Mouse (Mus musculus) retina, embryonic 14.5 days (tissue): Measurements from ENCODE around the gene Lpar5.
"Not testable (repeated sequence)": the region's sequence is repeated elsewhere in the genome, so short reads cannot be mapped to it uniquely, and the experiment has no call there.

Experiments
- DNase-seq: peaks from one replicate; pipeline ENCODE4 v3.0.0-alpha.2; 2015; ENCODE audit warnings: low spot score

Lpar5 gene

DNA sequence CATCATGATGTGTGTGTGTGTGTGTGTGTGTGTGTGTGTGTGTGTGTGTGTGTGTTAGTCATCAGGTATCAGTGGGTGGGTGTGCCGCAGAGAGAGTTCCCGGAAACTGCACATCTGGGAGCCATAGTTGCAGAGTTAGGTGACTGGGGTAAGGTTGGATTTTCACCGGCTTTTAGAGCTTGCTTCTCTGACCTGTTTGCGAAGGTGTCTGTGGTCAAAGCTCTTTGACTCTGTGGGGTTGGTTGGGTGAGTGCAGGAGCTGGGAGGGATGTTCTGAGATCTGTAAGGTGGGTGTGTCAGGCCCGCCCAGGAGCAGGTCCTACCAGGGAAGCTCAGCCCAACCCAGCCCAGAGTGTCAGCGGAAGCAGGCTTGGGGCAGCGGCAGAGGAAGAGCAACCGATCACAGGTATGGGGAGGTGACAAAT is at the start of gene Lpar5:
Gene Lpar5, plus strand, starts transcription at position 350 of the 425 bp plus-strand sequence.
- DNase-seq = no peak

DNA sequence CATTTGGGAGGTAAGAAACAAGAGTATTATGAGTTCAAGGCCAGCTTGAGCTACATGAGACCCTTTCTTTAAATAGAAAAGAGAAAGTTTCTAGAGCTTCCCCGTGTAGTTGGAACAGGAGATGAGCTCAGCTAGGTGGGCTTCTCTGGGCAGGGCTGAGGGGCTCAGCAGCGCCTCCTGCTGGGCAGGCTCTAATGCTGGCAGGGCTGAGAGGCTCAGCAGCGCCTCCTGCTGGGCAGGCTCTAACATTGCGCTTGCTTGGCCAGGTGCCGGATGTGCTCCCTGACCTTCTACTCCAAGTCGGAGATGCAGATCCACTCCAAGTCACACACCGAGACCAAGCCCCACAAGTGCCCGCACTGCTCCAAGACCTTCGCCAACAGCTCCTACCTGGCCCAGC is 37.2 kb upstream of the Lpar5 start:
- DNase-seq = peak; percentile 82

DNA sequence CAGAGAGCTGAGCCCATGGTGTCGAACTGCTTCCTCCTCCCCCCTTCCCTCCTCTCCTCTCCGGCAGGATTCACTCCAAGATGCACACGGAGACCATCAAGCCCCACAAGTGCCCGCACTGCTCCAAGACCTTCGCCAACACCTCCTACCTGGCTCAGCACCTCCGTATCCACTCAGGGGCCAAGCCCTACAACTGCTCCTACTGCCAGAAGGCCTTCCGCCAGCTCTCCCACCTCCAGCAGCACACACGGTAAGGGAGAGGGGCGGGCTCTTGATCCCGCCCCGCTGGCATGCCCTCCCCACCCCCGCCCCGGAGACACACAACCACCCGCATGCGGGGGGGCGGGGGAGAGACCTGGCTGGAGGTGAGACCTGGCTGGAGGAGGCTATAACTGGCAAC is 36.1 kb upstream of the Lpar5 start:
- no peak for DNase-seq

DNA sequence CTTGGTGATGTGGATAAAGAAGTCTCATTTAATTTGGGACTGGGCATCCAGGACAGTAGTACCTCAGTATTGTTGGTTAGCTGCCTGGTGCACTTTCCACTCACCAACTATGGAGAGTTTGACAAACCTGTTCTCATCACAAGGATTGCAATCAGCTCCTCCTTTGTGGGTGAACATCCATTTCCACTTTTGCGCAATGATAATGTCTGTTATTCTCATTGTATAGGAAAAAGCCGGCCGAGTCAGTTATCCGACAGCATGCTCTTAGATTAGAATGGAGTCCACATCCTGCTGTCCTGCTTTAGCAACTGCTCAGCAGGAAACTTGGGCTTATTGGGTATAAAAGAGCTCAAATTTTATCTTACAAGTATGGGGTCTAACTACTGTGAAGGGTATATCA is 29.1 kb upstream of the Lpar5 start:
- no peak for DNase-seq

DNA sequence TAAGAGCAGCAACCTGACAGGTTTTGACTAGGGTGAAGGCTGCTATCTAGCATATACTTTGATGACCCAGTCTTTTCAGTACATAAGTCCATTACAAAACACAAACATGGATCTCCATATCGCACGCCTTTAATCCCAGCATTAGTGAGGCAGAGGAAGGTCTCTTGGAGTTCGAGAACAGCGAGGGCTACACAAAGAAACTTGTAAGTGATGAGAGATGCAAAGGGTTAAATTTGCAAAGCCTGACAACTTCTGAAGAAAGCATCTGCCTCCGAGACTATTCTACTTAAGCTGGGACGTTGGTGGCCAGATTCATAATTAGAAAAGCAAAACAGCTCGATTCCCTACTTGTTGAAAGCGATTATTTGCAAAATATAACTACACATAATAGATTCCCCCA is 28.6 kb upstream of the Lpar5 start:
- no peak for DNase-seq

DNA sequence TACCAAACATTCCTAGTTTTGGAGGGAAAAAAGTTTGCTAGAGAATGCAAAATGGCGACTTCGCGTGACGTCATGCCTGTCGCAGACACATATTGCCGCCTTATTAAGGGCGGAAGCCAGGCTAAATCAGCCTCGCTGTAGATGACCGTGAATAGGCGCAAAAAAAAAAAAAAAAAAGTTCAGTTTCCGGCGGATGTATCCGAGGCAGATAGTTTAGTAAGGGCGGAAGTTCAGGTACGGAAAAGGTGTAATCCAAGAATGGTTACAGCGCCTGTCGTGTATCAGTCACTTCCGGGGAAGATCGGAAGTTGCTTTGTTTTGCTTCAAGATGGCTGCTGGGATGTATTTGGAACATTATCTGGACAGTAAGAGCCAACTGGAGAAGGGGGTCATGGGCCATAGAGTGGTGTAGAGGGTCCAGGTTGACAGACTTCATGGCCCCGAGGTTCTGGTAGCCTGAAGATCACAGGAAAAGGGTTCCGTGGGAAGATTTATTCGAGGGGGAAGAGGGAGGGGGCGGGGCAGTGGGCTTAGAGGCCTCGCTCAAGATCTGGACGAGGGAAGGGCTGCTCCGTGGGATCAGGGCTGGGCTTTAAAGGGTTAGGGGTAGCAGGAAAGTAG is 28.1 kb upstream of the Lpar5 start, which contains the start of gene Ing4:
Gene Ing4, plus strand, starts transcription at position 228 of the 621 bp plus-strand sequence.
- DNase-seq = peak; percentile 96

DNA sequence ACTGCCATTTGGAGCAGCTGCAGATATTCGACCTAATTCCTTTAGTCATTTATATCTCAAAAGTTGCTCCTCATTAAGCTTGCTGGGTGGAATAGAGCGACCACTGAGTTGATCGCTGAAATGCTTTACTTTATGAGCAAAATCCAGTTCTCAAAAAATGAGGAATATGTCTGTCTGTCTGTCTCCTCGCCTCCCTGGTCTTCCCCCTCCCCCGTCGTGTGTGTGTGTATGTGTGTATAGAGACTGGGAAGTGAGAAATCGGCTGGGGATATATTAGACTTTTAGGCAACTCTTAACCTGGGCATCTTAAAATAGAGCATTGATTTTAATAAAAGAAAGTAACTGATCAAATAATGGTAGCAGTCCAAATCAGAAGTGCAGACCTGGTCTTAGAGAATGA is 27.5 kb upstream of the Lpar5 start:
- DNase-seq = no peak

DNA sequence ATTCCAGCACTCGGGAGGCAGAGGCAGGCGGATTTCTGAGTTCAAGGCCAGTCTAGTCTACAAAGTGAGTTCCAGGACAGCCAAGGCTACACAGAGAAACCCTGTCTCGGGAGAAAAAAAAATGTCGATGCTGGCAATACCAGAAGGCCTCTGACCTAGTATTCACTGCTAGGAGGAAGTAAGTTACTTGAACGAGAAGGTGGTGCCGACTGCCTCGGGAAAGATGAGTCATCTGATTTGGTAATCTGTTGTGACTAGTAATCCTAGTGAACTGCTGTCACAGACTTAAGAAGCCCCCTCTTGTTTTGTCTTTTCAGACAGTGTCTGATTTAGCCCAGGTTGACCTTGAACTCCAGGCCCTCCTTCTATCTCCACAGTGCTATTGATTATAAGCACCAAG is 26.7 kb upstream of the Lpar5 start:
- DNase-seq = no peak

DNA sequence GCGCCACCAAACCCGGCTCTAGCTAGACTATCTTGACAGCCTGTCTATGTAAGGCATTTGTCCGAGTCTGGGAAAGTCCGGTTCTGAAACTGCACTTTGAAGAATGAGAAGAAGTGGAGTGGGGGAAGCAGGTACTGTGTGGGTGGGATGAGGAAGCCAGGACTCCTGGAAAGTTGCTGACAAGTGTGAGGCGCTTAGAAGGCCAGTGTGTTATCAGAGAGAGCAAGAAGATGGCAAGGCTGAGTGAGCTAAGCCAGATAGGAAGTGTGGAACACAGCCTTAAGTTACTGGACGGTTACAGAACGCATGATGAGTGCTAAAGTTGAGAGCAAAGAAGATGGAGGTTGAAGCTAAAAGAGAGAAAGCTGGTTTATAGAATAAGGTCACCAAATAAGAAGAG is 25.6 kb upstream of the Lpar5 start:
- DNase-seq = no peak

DNA sequence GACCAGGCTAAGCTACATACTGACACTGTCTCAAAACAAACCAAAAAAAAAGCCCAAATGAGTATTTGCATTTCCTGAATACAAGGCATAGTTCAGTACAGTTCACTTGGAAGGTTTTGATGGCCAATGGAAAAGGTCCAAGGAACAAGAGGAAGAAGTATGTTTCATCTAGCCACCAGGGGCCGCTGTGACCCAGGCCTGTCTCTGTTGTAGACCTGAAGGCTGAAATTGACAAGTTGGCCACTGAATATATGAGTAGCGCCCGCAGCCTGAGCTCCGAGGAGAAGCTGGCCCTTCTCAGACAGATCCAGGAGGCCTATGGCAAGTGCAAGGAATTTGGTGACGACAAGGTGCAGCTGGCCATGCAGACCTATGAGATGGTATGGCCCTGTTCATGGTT is 21.0 kb upstream of the Lpar5 start:
- peak; percentile 90 for DNase-seq

DNA sequence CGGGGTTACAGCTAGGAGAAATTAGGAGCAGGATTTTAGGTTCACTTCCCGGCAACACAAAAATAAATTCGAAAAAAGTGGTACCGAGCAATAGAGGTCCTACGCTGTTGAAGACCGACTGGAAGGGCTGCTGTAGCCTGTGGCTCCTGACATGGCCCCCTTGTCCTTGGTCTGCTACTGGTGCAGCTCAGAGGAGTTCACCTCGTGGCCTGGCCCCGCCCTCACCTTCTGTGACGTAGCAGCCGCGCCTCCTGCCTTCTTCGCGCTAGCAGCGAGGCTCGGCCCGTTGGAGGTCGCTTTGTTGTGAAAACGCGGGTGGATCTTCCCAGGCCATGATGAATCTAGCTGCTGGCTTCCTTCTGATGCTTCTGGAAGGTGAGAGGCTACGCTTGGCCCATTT is 18.0 kb upstream of the Lpar5 start, which contains the start of gene Acrbp:
Gene Acrbp, plus strand, starts transcription at position 12 of the 400 bp plus-strand sequence.
- no peak for DNase-seq

DNA sequence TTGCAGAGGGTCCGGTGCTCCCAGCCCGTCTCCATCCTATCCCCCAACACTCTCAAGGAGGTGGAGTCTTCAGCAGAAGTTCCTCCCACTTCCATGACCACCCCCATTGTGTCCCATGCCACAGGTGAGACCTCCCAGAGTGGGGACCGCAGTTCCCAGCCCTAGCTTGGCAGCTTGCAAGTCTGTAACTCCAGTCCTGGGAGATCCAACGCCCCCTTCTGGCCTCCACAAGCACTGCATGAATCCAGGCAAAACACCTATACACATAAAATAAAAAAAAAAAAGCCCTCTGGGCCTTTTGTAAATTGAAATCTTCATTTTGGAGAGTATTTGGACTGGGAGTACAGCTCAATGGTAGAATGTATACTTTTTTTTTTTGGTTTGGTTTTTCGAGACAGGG is 16.5 kb upstream of the Lpar5 start:
- DNase-seq = peak; percentile 44

DNA sequence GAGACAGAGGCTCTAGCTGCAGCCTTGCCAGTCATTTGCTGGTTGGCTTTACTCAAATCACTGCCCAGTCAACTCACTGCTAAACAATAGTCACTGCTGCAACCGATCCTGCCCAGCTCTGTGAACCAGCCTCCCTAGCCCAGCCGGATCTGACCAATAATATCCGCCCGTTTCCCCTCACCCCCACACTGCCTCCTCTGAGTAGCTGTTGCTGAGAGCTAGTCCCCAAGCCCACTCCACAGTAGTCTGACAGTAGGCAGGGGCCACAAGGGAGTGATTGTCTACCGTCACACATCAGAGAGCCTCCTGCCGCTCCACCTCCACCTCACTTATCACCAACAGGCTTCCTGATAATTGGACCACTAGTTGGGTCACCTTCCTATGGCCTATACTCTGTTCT is 6.2 kb upstream of the Lpar5 start:
- peak; percentile 39 for DNase-seq

DNA sequence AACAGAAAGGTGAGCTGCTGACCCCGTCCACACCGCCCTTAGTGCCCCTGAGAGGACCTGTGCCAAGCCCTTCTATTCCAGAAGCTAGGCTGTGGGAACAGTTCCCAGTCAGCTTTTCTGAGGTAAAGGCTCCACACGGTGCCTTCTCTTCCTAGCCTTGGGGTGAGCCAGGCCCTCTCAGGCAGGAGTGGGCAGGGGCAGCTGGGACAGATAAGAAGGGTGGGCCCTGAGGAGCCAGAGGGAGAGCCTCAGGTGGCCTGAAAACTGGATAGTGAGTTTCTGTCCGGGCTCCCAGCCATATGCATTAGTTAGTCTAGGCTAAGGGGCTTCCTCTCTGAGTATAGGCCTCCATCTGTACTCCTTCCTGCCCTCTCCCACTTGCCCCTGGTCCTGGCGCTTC is 5.2 kb upstream of the Lpar5 start:
- no peak for DNase-seq

DNA sequence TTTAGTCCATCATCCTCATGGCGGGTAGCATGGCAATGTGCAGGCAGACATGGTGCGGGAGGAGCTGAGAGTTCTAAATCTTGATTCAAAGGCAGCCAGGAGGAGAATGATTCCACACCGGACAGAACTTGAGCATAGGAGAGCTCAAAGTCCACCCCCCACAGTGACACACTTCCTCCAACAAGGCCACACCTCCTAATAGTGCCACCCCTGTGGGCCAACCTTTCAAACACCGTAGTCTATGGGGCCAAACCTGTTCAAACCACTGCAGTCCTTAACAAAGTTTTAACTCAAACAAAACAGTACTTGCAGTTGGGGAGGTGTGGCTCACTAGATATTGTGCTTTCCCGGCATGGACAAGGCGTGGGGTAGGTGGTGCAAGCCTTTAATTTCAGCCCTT is 3.8 kb upstream of the Lpar5 start:
- no peak for DNase-seq

DNA sequence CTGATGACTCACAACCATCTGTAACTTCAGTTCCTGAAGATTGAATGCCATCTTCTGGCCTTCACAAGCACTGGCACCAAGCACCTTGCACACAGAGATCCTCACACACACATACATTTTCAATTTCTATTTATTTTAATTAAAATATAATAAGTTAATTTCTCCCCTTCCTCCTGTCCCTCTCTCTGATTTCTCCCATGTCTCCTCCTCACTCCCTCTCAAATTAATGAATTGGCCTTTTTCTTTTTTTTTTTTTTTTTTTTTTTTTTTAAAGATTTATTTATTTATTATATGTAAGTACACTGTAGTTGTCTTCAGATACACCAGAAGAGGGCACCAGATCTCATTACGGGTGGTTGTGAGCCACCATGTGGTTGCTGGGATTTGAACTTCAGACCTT is 2.5 kb upstream of the Lpar5 start:
- not testable (repeated sequence) for DNase-seq

DNA sequence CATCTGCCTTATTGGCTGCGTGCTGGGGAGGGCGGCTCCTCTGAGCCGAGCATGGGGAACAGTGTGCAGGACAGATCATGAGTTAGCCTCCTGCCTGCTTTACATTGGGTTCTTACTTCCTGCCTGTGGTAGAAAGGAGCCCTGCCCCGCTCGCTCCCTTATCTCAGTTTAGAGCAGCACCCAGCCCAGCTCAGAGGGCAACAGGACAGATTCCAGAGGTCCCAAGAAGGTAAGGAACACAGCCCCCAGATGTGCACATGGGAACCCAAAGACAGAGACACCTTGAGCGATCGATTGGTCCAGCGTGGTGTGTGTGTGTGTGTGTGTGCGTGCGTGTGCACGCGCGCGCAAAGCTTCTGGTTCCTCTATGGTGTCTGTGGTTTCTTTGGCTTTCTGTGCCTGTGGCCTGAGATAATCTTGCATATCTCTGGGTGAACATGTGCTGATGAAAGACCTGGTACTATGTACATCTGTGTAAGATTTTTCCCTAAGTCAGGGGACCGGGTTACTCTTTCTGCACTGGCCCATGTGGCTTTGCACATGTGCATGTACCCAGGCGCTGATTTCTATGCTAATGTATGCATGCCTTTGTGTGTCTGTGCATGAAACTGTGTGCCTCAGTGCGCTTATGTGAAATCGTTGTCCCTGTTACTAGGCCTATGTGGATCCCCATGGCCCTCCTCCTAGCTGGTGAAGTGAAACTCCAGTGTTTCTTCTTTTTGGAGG is 3.6 kb downstream of the Lpar5 start:
- DNase-seq = no peak

DNA sequence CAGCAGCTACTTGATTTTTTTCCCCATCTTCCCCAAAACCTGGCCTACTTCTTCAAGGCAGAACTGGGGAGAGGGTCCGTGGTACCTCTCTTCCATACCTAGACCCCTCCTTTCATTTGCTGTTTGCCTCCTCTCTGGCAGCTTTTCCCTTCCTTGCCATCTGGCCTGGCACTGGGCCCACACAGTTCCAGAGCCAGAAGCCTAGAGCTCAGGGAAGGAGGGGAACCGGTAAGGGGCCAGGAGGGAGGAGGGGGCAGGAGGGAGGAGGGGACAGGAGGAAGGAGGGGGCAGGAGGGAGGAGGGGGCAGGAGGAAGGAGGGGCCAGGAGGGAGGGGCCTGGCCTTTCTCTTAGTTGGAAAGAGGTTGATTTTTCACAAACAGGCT is 4.2 kb downstream of the Lpar5 start:
- DNase-seq = no peak

DNA sequence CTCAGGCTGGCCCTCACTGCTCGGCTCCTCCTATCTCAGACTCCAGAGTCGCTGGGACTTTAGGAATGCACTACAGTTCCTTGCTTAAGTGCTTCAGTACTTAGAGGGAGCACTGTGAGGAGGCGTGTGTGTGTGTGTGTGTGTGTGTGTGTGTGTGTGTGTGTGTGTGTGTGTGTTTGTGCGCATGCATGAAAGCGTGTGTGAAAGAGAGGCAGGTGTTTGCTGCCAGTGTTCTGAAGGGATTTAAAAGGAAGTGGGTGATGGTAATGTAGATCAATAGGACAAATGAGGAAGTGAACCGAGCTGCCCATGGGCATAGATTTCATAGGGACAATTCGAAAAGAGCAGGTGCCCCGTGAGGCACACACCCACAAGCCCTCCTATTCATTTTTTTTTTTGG is 6.1 kb downstream of the Lpar5 start:
- no peak for DNase-seq

DNA sequence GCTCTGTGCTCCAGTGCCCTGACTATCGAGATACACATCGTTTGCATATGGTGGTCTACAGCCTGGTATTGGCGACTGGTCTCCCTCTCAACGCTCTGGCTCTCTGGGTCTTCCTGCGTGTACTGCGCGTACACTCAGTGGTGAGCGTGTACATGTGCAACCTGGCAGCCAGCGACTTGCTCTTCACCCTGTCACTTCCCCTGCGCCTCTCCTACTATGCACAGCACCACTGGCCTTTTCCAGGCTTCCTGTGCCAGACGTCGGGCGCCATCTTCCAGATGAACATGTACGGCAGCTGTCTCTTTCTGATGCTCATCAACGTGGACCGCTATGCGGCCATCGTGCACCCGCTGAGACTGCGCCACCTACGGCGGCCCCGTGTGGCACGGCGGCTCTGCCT is 13.7 kb downstream of the Lpar5 start:
- no peak for DNase-seq

DNA sequence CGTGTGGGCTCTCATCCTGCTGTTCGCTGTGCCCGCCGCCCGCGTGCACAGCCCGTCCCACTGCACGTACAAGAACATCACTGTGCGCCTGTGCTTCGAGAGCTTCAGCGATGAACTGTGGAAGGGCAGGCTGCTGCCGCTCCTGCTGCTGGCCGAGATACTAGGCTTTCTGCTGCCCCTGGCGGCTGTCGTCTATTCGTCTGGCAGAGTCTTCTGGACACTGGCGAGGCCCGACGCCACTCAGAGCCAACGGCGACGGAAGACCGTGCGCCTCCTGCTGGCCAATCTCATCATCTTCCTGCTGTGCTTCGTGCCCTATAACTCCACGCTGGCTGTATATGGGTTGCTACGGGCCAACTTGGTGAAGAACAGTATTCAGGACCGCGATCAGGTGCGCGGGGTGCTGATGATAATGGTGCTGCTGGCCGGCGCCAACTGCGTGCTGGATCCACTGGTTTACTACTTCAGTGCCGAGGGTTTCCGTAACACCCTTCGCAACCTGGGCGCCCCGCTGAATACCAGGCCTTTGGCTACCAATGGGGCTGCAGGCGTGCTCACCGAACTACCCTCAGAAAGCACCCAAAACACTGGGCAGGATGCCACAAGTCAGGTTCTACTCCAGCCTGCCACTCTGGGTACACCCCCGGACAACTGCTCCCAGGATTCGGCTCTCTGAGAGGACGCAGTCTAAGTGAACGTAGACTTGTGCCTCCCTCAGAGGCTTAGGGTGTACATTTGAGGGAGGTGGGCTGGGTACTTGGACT is 14.3 kb downstream of the Lpar5 start:
- DNase-seq = peak; percentile 99

DNA sequence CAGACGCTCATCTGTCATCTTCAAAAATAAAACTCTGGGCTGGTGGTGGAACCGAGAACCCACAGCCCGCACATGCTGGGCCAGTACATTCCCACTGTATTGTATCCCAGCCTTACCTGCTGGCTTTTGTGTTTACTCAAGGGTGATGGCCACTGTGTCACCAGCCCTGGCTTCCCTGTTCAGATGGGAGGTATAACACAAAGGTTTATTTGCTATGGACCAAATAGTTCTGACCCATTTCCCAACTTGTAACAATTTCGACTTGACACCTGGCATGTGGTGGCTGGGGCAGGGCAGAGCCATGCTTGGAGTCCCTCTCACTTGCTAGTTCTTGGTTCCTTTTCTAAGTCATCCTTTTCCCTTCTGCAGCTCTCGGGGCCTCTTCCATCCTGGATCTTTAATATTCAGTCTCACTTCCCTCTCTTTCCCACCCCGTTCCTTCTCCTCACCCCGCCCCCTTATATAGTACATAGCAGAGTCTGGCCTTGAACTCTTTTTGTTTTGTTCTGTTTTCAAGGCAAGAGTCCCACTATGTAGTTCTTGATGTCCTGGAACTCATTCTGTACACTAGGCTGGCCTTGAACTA is 15.2 kb downstream of the Lpar5 start:
- no peak for DNase-seq

DNA sequence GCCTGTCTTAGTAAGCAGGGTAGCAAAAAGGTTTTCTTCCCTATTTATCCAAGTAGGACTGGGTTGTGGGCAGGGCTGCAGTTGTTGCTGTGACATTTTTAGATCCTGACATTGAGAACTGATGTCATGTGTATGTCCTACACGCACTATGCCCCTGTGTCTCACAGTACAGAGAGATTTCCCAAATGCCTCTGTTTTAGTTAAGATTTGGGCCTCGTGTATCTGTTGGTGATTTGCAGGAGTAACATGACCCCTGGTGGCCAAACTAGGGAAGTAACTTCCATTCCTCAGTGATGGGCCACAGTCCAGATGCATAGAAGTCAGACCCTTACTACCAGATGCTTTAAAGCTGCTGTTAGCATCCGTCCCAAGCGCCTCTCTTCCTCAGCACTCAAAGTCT is 16.7 kb downstream of the Lpar5 start:
- DNase-seq = peak; percentile 85
